Mouse (Mus musculus): Measurements from ENCODE around the gene G430095P16Rik. TPM values are rescaled to one million over a fixed set of nuclear protein-coding genes. Genes with fewer than 3 reads are reported as not detected.

The G430095P16Rik gene
- total and polyA plus RNA-seq, 2 experiments from 2014 or later: 1.0 to 3.0 TPM

GRCm38 (mm10) chr8:84704356-84704755 lies 18.5 kb upstream of the G430095P16Rik start:
- Histone ChIP-seq H3K9me3 (replicated peaks; ENCODE audit: control insufficient read depth, low read length) (no peaks in the 10 kb centered on the region), H3K27ac (ENCODE audit: low read depth) (peak overlapping the region; percentile 71), H3K4me1 (ENCODE audit: control insufficient read depth, insufficient read depth) (0 out of 2 replicates have a peak, but pooled peaks cover 3% of the 10 kb centered on the region), H3K4me2 (ENCODE audit: low read depth, low read length) (peak overlapping the region; percentile 59), H3K27me3 (ENCODE audit: control insufficient read depth, insufficient read depth, low read length) (peaks cover 67% of the 10 kb centered on the region), H3K4me3 (ENCODE audit: low read depth, low read length) (peak overlapping the region; percentile 36), H3K9ac (replicated peaks; ENCODE audit: low read depth, low read length) (peak overlapping the region; percentile 42; the same call in 1 of the 2 replicates), H3K36me3 (replicated peaks; ENCODE audit: control insufficient read depth, insufficient read depth, low read length) (no peaks in the 10 kb centered on the region; the same call in 1 of the 2 replicates)
- DNase-seq (ENCODE audit: low spot score): peak; percentile 74
- TF ChIP-seq CTCF (IDR thresholded peaks at IDR 0.05; ENCODE audit: low read depth): peak; percentile 66
- TF ChIP-seq EP300 (IDR thresholded peaks at IDR 0.05; ENCODE audit: low read depth): no peak
- 9% methylated on average over 16 of the region's 16 CpGs for WGBS
- ATAC-seq (ENCODE audit: insufficient read depth, low read depth): peak; percentile 34

- 0 out of 2 replicates have a peak, but pooled peaks cover 3% of the 10 kb centered on the region for H3K4me1 ChIP-seq (ENCODE audit: control insufficient read depth, insufficient read depth)
- TF ChIP-seq CTCF (IDR thresholded peaks at IDR 0.05; ENCODE audit: low read depth): no peak
- no peak for TF ChIP-seq EP300 (IDR thresholded peaks at IDR 0.05; ENCODE audit: low read depth)
- H3K4me2 ChIP-seq (ENCODE audit: low read depth, low read length): peak overlapping the region; percentile 59
- H3K27me3 ChIP-seq (ENCODE audit: control insufficient read depth, insufficient read depth, low read length): peaks cover 67% of the 10 kb centered on the region
- H3K27ac ChIP-seq (ENCODE audit: low read depth): peak overlapping the region; percentile 71
- peak overlapping the region; percentile 33 for H3K9ac ChIP-seq (replicated peaks; ENCODE audit: low read depth, low read length)
- 5% methylated on average over 55 of the region's 61 CpGs for WGBS
- ATAC-seq (ENCODE audit: insufficient read depth, low read depth) (no peak), DNase-seq (ENCODE audit: low spot score) (no peak)
- H3K36me3 ChIP-seq (replicated peaks; ENCODE audit: control insufficient read depth, insufficient read depth, low read length): no peaks in the 10 kb centered on the region; the same call in 1 of the 2 replicates
- H3K9me3 ChIP-seq (replicated peaks; ENCODE audit: control insufficient read depth, low read length): no peaks in the 10 kb centered on the region
- peak overlapping the region; percentile 36 for H3K4me3 ChIP-seq (ENCODE audit: low read depth, low read length)
Observed at GRCm38 (mm10) chr8:84704867-84705831, 17.7 kb upstream of the G430095P16Rik start.

DNA sequence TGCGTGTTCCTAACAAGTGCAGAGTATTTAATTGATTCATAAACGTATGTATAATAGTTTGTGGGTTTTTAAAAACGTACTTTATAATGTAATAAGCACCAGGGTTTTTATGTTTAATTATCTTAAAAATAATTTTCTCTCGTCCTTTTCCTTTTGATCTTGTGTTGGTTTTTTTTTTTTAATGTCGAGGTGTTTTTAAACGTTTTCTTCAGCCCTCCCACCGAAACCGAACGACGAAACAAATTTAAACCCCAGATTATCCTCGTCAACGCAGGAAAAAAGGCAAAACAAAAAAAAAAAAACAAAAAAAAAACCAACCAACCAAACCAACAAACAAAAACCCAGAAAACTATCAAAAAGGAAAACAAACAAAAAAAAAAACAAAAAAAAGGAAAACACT lies 16.8 kb upstream of the G430095P16Rik start:
- WGBS: 15% methylated on average over 12 of the region's 12 CpGs

GRCm38 (mm10) chr8:84706610-84707266 lies 16.1 kb upstream of the G430095P16Rik start:
- Histone ChIP-seq H3K4me3 (ENCODE audit: low read depth, low read length) (peak overlapping the region; percentile 30), H3K36me3 (replicated peaks; ENCODE audit: control insufficient read depth, insufficient read depth, low read length) (no peaks in the 10 kb centered on the region; the same call in 1 of the 2 replicates), H3K9me3 (replicated peaks; ENCODE audit: control insufficient read depth, low read length) (no peaks in the 10 kb centered on the region), H3K27ac (ENCODE audit: low read depth) (peak overlapping the region; percentile 76), H3K27me3 (ENCODE audit: control insufficient read depth, insufficient read depth, low read length) (peaks cover 67% of the 10 kb centered on the region), H3K4me1 (ENCODE audit: control insufficient read depth, insufficient read depth) (0 out of 2 replicates have a peak, but pooled peaks cover 1% of the 10 kb centered on the region), H3K9ac (replicated peaks; ENCODE audit: low read depth, low read length) (0 out of 2 replicates have a peak overlapping the region, but pooled peaks have one; percentile 12), H3K4me2 (ENCODE audit: low read depth, low read length) (peak overlapping the region; percentile 59)
- TF ChIP-seq CTCF (IDR thresholded peaks at IDR 0.05; ENCODE audit: low read depth) (no peak), EP300 (IDR thresholded peaks at IDR 0.05; ENCODE audit: low read depth) (no peak)
- peak; percentile 18 for ATAC-seq (ENCODE audit: insufficient read depth, low read depth)
- WGBS: 18% methylated on average over 35 of the region's 45 CpGs
- no peak for DNase-seq (ENCODE audit: low spot score)

More for the DNA sequence above, 16.8 kb upstream of the G430095P16Rik start:
- Histone ChIP-seq H3K9me3 (replicated peaks; ENCODE audit: control insufficient read depth, low read length) (no peaks in the 10 kb centered on the region), H3K27me3 (ENCODE audit: control insufficient read depth, insufficient read depth, low read length) (peaks cover 67% of the 10 kb centered on the region), H3K4me1 (ENCODE audit: control insufficient read depth, insufficient read depth) (0 out of 2 replicates have a peak, but pooled peaks cover 3% of the 10 kb centered on the region), H3K36me3 (replicated peaks; ENCODE audit: control insufficient read depth, insufficient read depth, low read length) (no peaks in the 10 kb centered on the region; the same call in 1 of the 2 replicates), H3K27ac (ENCODE audit: low read depth) (peak overlapping the region; percentile 76), H3K9ac (replicated peaks; ENCODE audit: low read depth, low read length) (peak overlapping the region; percentile 33), H3K4me3 (ENCODE audit: low read depth, low read length) (peak overlapping the region; percentile 36), H3K4me2 (ENCODE audit: low read depth, low read length) (peak overlapping the region; percentile 59)
- DNase-seq (ENCODE audit: low spot score) (no peak), ATAC-seq (ENCODE audit: insufficient read depth, low read depth) (no peak)
- TF ChIP-seq EP300 (IDR thresholded peaks at IDR 0.05; ENCODE audit: low read depth) (no peak), CTCF (IDR thresholded peaks at IDR 0.05; ENCODE audit: low read depth) (no peak)

DNA sequence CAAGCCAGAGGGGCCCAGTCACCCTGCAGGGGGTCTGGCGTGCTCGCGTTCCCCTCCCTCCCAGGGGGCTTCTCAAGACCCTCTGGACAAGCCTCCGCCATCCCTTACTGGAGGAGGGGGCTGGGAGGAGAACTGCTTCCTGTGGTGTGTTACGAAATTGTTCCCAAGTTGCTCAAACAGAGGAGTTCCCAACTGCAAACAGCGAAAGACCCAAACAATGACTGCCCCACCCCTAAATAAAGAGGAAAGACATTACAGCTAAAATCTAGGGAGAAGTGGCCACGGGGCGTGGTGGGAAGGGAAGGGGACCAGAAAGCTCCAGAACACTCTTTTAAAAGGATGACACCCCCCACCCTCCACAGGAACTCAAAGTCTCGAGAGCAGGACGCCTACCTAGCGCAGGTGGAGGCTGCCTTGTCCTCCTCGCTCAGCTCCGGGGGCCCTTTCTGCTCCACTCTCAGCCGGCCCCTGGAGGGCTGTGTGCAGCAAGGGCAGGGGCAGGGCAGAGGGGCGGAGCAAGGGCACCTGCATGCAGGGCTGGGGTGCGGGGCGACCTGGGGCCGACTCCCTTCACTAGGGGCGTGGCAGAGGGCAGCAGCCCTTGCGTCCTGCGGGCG lies 15.4 kb upstream of the G430095P16Rik start:
- Histone ChIP-seq H3K27ac (ENCODE audit: low read depth) (peak overlapping the region; percentile 76), H3K27me3 (ENCODE audit: control insufficient read depth, insufficient read depth, low read length) (peaks cover 62% of the 10 kb centered on the region), H3K36me3 (replicated peaks; ENCODE audit: control insufficient read depth, insufficient read depth, low read length) (no peaks in the 10 kb centered on the region; the same call in 1 of the 2 replicates), H3K4me3 (ENCODE audit: low read depth, low read length) (peak overlapping the region; percentile 30), H3K4me1 (ENCODE audit: control insufficient read depth, insufficient read depth) (no peaks in the 10 kb centered on the region), H3K4me2 (ENCODE audit: low read depth, low read length) (peak overlapping the region; percentile 59), H3K9me3 (replicated peaks; ENCODE audit: control insufficient read depth, low read length) (no peaks in the 10 kb centered on the region), H3K9ac (replicated peaks; ENCODE audit: low read depth, low read length) (no peak overlapping the region)
- TF ChIP-seq EP300 (IDR thresholded peaks at IDR 0.05; ENCODE audit: low read depth) (no peak), CTCF (IDR thresholded peaks at IDR 0.05; ENCODE audit: low read depth) (no peak)
- DNase-seq (ENCODE audit: low spot score) (no peak), ATAC-seq (ENCODE audit: insufficient read depth, low read depth) (no peak)
- WGBS: 39% methylated on average over 22 of the region's 22 CpGs
